Mouse (Mus musculus): ENCODE data around the gene Arl5c. TPM values are rescaled to one million over a fixed set of nuclear protein-coding genes. Genes with fewer than 3 reads are reported as not detected.

Arl5c gene
- polyA plus RNA-seq, 1 experiment from 2014 or later, result 17.1 TPM

DNA sequence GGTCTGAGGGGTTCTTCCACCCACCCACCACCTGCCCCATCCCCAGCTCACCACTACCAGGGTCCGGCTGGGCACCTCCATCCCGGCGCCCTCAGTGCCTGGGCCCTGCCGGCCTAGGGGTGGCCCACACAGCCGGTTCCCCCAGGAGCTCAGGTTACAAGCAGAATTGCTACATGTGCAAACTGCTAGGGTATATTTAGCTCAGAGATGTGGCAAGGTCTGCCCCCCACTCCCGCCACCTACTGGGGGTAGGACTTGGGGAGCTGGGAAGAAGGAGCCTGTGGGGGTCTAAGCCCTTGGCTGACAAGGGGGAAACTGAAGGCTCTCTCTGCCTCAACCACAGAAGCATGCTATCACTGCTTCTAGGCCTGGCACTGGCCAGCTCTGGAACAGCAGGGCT, 22.2 kb upstream of the Arl5c start:
- H3K36me3 ChIP-seq, result no peaks in the 10 kb centered on the region
- H3K27me3 ChIP-seq (replicated peaks), result peaks cover 71% of the 10 kb centered on the region
- peaks cover 32% of the 10 kb centered on the region for H3K4me1 ChIP-seq
- no peak overlapping the region for H3K27ac ChIP-seq
- H3K9me3 ChIP-seq (replicated peaks), result no peaks in the 10 kb centered on the region
- H3K4me3 ChIP-seq, result no peak overlapping the region
- no peak overlapping the region for H3K9ac ChIP-seq
- H3K4me2 ChIP-seq, result no peak overlapping the region
- 68% methylated on average over 6 of the region's 6 CpGs for WGBS (ENCODE audit: insufficient replicate concordance)
- no peak for ATAC-seq

DNA sequence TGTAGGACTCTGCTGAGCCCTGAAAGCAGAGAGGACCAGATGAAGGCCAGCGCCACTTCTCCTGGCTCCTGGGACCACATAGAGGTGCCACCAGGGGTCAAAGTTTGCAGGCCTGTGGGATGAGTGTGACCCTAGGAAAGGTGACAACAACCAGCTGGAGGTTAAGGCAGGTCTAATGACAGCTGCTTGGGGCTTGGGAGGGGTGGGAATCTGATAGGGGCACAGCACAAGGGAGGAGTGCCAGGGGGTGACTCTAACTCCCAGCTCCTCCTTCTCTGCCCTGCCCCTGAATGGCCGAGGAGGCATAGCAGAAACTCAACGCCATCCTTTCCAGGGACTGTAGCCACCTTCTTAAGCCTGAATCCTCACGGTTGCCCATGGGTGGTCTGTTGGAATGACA, 20.8 kb upstream of the Arl5c start:
- no peak for ATAC-seq
- WGBS (ENCODE audit: insufficient replicate concordance), result 60% methylated on average over 4 of the region's 4 CpGs
- H3K27ac ChIP-seq, result no peak overlapping the region
- H3K9ac ChIP-seq, result no peak overlapping the region
- H3K27me3 ChIP-seq (replicated peaks), result peaks cover 72% of the 10 kb centered on the region
- H3K4me2 ChIP-seq, result no peak overlapping the region
- H3K4me3 ChIP-seq, result no peak overlapping the region
- no peaks in the 10 kb centered on the region for H3K36me3 ChIP-seq
- H3K4me1 ChIP-seq, result peaks cover 18% of the 10 kb centered on the region
- H3K9me3 ChIP-seq (replicated peaks), result no peaks in the 10 kb centered on the region

DNA sequence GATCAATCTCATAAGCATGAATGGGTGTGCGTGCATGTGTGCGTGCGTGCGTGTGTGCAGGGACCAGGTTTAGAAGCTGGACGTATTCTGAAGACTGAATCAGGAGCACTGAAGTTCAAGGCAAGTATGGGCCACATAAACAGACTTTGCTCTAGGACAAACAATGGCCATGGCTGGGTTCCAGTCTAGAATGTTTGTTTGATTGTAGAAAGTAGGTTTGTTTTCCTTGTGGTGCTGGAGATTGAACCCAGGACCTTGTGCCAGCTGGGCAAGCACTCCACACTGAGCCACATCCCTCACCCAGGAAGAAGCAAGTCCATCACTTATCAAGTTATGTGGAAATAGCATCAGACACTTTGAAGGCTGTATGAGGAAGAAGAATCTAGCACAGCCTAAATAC, 20.2 kb upstream of the Arl5c start:
- 86% methylated on average over 5 of the region's 5 CpGs for WGBS (ENCODE audit: insufficient replicate concordance)
- Histone ChIP-seq H3K27ac (no peak overlapping the region), H3K4me3 (no peak overlapping the region), H3K36me3 (no peaks in the 10 kb centered on the region), H3K27me3 (replicated peaks) (peaks cover 72% of the 10 kb centered on the region), H3K9ac (no peak overlapping the region), H3K4me1 (peaks cover 11% of the 10 kb centered on the region; the same call in 1 of the 2 replicates), H3K4me2 (no peak overlapping the region), H3K9me3 (replicated peaks) (no peaks in the 10 kb centered on the region)
- ATAC-seq, result no peak

DNA sequence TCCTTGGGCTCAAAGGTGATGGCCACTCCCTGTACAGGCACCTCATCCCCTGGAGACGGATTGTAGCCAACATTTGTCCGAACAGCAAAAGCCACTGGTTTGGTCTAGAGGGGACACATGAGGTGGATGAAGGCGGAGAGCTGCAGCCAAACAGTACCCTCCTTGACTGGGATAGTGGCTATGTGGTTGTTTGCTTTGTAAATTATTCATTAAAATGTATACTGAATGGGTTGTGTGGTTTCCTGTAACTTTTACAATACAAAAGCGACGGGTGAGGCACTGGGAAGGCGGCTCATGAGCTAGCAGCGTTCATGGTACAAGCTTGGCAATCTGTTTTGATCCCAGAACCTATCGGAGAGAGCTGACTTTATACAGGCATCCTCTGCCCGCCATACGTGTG, 16.9 kb upstream of the Arl5c start:
- H3K4me1 ChIP-seq, result no peaks in the 10 kb centered on the region
- no peaks in the 10 kb centered on the region for H3K36me3 ChIP-seq
- WGBS (ENCODE audit: insufficient replicate concordance), result 63% methylated on average over 10 of the region's 10 CpGs
- no peak for ATAC-seq
- H3K27ac ChIP-seq, result no peak overlapping the region
- H3K4me2 ChIP-seq, result no peak overlapping the region
- H3K27me3 ChIP-seq (replicated peaks), result peaks cover 51% of the 10 kb centered on the region
- H3K4me3 ChIP-seq, result no peak overlapping the region
- no peak overlapping the region for H3K9ac ChIP-seq
- no peaks in the 10 kb centered on the region for H3K9me3 ChIP-seq (replicated peaks)

DNA sequence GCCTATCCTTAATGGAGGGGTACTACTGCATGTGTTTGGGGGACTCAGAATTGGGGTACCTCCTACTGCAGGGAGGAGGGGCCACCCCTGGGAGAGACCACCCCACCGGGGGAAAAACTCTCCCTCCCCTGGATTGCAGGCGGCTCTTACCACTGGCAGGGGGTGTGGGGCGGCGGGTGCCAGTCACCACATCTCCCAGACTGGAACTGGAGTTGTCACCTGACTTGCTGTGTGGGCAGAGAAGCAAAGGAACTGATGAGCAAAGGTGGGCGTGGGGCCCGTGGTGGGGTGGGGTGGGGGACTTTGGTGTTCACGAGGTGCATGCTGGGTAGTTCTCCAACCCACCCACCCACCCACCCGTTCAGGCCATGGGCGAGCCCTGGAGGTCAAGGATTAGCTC, 15.7 kb upstream of the Arl5c start:
- H3K4me1 ChIP-seq, result no peaks in the 10 kb centered on the region
- H3K9me3 ChIP-seq (replicated peaks), result no peaks in the 10 kb centered on the region
- ATAC-seq, result no peak
- H3K4me2 ChIP-seq, result no peak overlapping the region
- H3K27me3 ChIP-seq (replicated peaks), result peaks cover 45% of the 10 kb centered on the region
- H3K36me3 ChIP-seq, result no peaks in the 10 kb centered on the region
- H3K4me3 ChIP-seq, result no peak overlapping the region
- H3K27ac ChIP-seq, result no peak overlapping the region
- whole genome bisulfite sequencing (ENCODE audit: insufficient replicate concordance), result 34% methylated on average over 8 of the region's 9 CpGs
- H3K9ac ChIP-seq, result no peak overlapping the region

DNA sequence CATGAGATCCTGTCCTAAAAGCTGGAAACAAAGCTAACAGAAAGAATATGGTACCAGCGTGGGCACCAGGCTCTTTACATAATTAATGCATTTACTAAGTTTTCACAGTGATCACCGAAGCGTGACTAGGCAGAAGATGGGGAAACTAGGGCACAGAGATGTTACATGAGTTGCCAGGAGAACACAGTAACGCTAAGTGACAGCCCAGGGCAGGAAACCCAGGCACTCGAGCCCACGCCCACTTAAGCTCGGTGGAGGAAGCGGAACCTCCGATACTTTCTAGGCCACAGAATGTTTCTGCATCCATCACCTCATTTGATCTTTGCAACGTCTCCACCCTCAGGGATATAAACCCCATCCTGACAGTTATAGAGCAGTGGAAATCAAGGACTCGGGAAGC, 12.1 kb upstream of the Arl5c start:
- no peak overlapping the region for H3K9ac ChIP-seq
- H3K27me3 ChIP-seq (replicated peaks), result peaks cover 57% of the 10 kb centered on the region
- H3K9me3 ChIP-seq (replicated peaks), result no peaks in the 10 kb centered on the region
- H3K4me1 ChIP-seq, result peaks cover 5% of the 10 kb centered on the region
- no peak overlapping the region for H3K27ac ChIP-seq
- no peak overlapping the region for H3K4me2 ChIP-seq
- no peak overlapping the region for H3K4me3 ChIP-seq
- 59% methylated on average over 11 of the region's 11 CpGs for WGBS (ENCODE audit: insufficient replicate concordance)
- ATAC-seq, result no peak
- H3K36me3 ChIP-seq, result no peaks in the 10 kb centered on the region

DNA sequence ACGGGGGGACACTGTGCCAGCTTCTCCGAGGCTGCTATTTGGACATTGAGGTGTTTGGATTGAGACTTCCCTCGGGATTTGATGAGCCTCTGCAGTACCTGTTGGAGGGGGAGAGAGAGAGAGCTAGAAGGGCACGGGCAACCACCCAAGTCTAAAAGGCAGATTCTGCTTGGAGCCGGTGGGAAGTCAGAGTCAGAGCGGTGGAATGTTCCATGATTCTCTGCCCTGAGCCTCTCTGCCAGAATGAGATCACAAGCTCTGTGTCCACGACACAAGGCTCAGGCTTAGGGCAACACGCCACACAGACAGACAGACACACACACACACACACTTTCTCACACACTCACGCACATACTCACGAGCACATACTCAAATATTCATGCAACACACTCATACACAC, 9.7 kb upstream of the Arl5c start:
- ATAC-seq, result no peak
- H3K27me3 ChIP-seq (replicated peaks), result peaks cover 57% of the 10 kb centered on the region
- 69% methylated on average over 10 of the region's 10 CpGs for WGBS (ENCODE audit: insufficient replicate concordance)
- no peak overlapping the region for H3K4me2 ChIP-seq
- no peak overlapping the region for H3K4me3 ChIP-seq
- H3K9me3 ChIP-seq (replicated peaks), result no peaks in the 10 kb centered on the region
- peaks cover 16% of the 10 kb centered on the region for H3K4me1 ChIP-seq
- no peak overlapping the region for H3K27ac ChIP-seq
- no peaks in the 10 kb centered on the region for H3K36me3 ChIP-seq
- H3K9ac ChIP-seq, result no peak overlapping the region

DNA sequence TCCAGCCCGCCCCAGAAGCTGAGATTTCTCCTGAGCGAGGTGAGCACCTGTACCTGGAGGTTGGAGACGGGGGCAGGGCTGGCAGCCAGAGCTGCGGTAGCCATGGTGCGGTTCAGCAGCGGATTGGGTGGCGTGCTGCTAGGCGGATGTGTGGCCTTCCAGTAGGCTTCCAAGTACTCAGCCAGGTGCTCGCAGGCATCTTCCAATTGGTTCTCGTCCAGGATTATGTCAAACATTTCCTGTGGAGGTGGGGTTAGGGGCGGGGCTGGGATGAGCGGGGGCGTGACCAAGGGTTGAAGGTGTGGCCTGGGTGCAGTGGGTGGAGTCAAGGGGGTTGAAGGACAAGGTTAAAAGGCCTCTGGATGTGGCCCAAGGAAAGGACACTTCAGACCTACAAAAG, 9.1 kb upstream of the Arl5c start:
- no peaks in the 10 kb centered on the region for H3K36me3 ChIP-seq
- H3K27me3 ChIP-seq (replicated peaks), result peaks cover 57% of the 10 kb centered on the region
- no peak overlapping the region for H3K9ac ChIP-seq
- peak; percentile 22; the same call in 1 of the 2 replicates for ATAC-seq
- peaks cover 16% of the 10 kb centered on the region for H3K4me1 ChIP-seq
- H3K4me3 ChIP-seq, result no peak overlapping the region
- H3K27ac ChIP-seq, result no peak overlapping the region
- 21% methylated on average over 13 of the region's 13 CpGs for WGBS (ENCODE audit: insufficient replicate concordance)
- peak overlapping the region; percentile 29 for H3K4me2 ChIP-seq
- H3K9me3 ChIP-seq (replicated peaks), result no peaks in the 10 kb centered on the region

DNA sequence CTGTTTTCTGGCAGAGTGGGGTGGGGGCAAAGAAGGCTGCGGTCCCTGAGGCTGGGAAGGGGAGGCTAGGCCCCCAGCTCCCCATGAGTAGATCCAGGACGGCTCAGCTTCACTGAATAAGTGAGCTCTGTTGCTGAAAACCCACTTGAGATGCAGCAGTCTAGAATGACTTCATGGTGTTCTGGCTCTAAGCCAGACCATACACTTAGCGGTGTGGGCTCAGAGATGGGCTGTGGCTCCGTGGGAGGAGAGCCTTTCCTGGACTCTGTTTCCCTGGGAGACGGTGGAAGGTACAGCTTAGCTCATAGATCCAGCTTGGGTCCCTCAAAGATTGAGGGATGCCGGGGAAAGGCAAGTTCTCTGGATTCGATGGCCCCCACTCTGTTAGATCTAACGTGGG, 8.2 kb upstream of the Arl5c start:
- WGBS (ENCODE audit: insufficient replicate concordance), result 68% methylated on average over 8 of the region's 8 CpGs
- peaks cover 65% of the 10 kb centered on the region for H3K27me3 ChIP-seq (replicated peaks)
- H3K4me3 ChIP-seq, result no peak overlapping the region

DNA sequence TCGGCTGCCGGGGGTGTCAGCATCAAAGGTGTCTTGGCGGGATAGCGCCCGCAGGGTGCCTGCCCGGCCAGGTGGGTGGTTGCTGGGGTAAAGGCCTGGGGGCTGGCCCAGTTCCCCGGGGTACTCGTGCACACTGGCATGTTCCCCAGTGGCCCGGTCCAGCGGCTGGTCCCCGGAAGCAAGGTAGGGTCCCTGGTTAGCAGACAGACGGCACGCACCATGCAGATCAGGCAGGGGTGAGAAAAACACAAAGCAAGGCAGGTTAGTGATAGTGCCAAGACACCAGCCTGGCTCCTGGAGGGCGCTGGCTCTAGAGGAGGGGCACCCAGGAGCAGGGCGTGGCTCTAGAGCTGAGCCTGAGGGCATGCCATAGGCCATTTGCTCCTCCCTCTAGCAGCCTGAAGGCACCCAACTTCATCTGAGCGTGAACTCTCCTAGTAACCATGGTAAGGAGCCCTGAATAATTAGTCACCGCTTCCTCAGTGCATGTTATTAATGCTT, 7.2 kb upstream of the Arl5c start:
- H3K9ac ChIP-seq, result peak overlapping the region; percentile 18; the same call in 1 of the 2 replicates
- H3K4me3 ChIP-seq, result peak overlapping the region; percentile 38
- peaks cover 24% of the 10 kb centered on the region for H3K4me1 ChIP-seq
- no peaks in the 10 kb centered on the region for H3K36me3 ChIP-seq
- no peak overlapping the region for H3K27ac ChIP-seq
- 30% methylated on average over 17 of the region's 17 CpGs for WGBS (ENCODE audit: insufficient replicate concordance)
- ATAC-seq, result no peak
- no peaks in the 10 kb centered on the region for H3K9me3 ChIP-seq (replicated peaks)
- peak overlapping the region; percentile 61 for H3K4me2 ChIP-seq
- H3K27me3 ChIP-seq (replicated peaks), result peaks cover 75% of the 10 kb centered on the region

More for the DNA sequence above, 8.2 kb upstream of the Arl5c start:
- Histone ChIP-seq H3K9me3 (replicated peaks) (no peaks in the 10 kb centered on the region), H3K4me2 (no peak overlapping the region), H3K27ac (no peak overlapping the region), H3K4me1 (peaks cover 17% of the 10 kb centered on the region), H3K9ac (no peak overlapping the region), H3K36me3 (no peaks in the 10 kb centered on the region)
- no peak for ATAC-seq

DNA sequence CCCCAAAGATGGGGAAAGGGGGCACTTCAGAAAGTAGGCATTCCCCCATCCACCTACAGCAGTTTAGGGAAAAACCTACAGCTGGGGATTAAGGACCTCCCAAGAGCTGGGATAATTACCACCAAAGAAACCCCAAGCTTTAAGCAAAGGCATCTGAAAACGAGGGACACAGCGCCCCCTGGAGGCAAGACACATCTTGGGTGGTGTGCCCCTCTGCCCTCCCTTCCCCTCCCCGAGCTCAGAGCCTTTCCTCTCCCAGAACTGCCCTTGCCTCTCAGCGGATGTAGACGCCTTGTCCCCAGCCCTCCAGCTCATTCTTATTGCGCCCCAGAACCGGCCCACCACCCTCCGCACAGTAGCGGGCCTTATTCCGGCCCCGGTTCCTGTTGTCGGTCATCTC, 6.6 kb upstream of the Arl5c start:
- 6% methylated on average over 12 of the region's 12 CpGs for WGBS (ENCODE audit: insufficient replicate concordance)
- Histone ChIP-seq H3K4me2 (peak overlapping the region; percentile 61), H3K27ac (no peak overlapping the region), H3K9ac (peak overlapping the region; percentile 18; the same call in 1 of the 2 replicates), H3K4me1 (peaks cover 30% of the 10 kb centered on the region), H3K9me3 (replicated peaks) (no peaks in the 10 kb centered on the region), H3K36me3 (no peaks in the 10 kb centered on the region), H3K4me3 (peak overlapping the region; percentile 38), H3K27me3 (replicated peaks) (peaks cover 81% of the 10 kb centered on the region)
- ATAC-seq, result no peak

DNA sequence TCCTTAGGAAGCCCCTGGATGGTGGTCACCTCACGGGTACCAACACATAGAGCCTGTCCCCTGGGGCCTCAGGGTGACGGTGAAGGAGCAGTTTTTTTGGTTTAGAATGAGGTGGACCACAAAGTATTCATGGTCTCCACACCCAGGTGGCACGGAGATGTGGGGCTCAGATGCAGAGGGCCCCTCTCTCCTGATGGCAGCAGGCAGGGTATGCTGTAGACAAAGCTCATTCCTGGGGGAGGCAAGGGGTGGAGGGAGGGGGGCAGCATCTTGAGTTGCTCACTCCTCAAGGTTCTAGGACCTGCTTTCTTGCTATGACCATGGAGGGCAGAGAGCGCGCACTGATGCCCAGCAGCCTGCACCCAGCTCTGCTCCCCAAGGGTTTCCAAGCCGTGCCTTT, 6.0 kb upstream of the Arl5c start:
- no peaks in the 10 kb centered on the region for H3K36me3 ChIP-seq
- no peak overlapping the region for H3K4me3 ChIP-seq
- peaks cover 35% of the 10 kb centered on the region for H3K4me1 ChIP-seq
- no peak overlapping the region for H3K9ac ChIP-seq
- H3K4me2 ChIP-seq, result no peak overlapping the region
- no peaks in the 10 kb centered on the region for H3K9me3 ChIP-seq (replicated peaks)
- H3K27me3 ChIP-seq (replicated peaks), result peaks cover 87% of the 10 kb centered on the region
- H3K27ac ChIP-seq, result no peak overlapping the region
- WGBS (ENCODE audit: insufficient replicate concordance), result 43% methylated on average over 6 of the region's 6 CpGs
- no peak for ATAC-seq

DNA sequence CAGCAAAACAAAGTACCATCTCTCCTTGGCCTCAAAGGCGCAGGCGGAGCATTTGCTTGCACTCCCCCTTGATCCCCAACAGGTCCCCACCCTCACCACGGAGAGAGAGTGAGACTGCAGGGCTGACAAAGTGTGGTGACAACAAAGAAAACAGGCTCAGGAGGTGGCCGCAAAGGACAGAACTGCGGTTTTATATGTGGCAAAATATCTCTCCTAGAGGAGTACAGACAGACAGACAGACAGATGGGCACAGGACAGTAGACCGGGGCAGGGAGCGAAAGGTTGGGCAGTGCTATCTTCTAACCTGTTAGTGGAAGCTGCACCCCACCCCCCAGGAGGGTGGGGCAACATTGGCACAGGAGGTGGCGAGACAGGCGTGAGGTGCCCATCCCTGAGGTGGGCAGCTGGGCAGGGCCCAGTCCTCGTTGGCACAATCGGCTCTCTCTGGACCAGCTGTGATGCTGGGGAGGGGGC, 5.4 kb upstream of the Arl5c start:
- Histone ChIP-seq H3K4me1 (peaks cover 41% of the 10 kb centered on the region), H3K9me3 (replicated peaks) (no peaks in the 10 kb centered on the region), H3K27ac (no peak overlapping the region), H3K9ac (no peak overlapping the region), H3K27me3 (replicated peaks) (peaks cover 93% of the 10 kb centered on the region), H3K36me3 (no peaks in the 10 kb centered on the region), H3K4me2 (no peak overlapping the region), H3K4me3 (no peak overlapping the region)
- WGBS (ENCODE audit: insufficient replicate concordance), result 27% methylated on average over 11 of the region's 11 CpGs
- no peak for ATAC-seq

Data from liver, embryonic 12.5 days (tissue).